Comparison of ENCODE assay signal across 8 mouse cellular contexts in genomic region chr19:53038435-53038938, GRCm38 (mm10). TPM values are rescaled to one million over a fixed set of nuclear protein-coding genes. Genes with fewer than 3 reads are reported as not detected.
DNase-seq lines count a peak whose midpoint lies in the region; ATAC-seq and TF ChIP-seq lines count a peak whose summit lies in the region.

No protein-coding gene starts in this region.

- no peaks in the 10 kb centered on the region for H3K27me3 ChIP-seq in forebrain, embryonic 15.5 days
- no peaks in the 10 kb centered on the region for H3K27me3 ChIP-seq in lung, embryonic 14.5 days (ENCODE audit: insufficient read depth, low read length)
- no peaks in the 10 kb centered on the region for H3K27me3 ChIP-seq in thymus, adult 2 months (ENCODE audit: control insufficient read depth, insufficient read depth, low read length)

- intact Hi-C loops in heart, postnatal 36 days (cut with DNase I): loop anchor here (2.0 to 5.0 kb wide), 2 partner anchors 102 to 274 kb away; partner anchors contain the start of genes Add3 and Mxi1

- peak overlapping the region; percentile 62 for H3K4me2 ChIP-seq in forebrain, embryonic 15.5 days (replicated peaks)
- H3K4me2 ChIP-seq in lung, embryonic 14.5 days: peak overlapping the region; percentile 72

- TF ChIP-seq CTCF in layer of hippocampus, adult 2 months (conservative IDR thresholded peaks at IDR 0.05): no peak
- TF ChIP-seq CTCF in lung, embryonic 14.5 days (IDR thresholded peaks at IDR 0.05; ENCODE audit: low read depth): no peak
- TF ChIP-seq CTCF in olfactory bulb, adult 2 months (IDR thresholded peaks at IDR 0.05; ENCODE audit: insufficient read depth, low read depth, low read length): no peak
- TF ChIP-seq CTCF in thymus, adult 2 months (IDR thresholded peaks at IDR 0.05; ENCODE audit: borderline replicate concordance, control insufficient read depth, extremely low read depth, insufficient read depth, low read length, poor library complexity): peak; percentile 51; the same call in 1 of the 2 replicates

- peak; percentile 98 for DNase-seq in ES-CJ7 (ENCODE audit: low read depth, low spot score)
- DNase-seq in cerebellum, adult 11 months: peak; percentile 99
- DNase-seq in heart, postnatal 36 days: peak; percentile 99 to 100
- peak; percentile 98 for DNase-seq in layer of hippocampus, adult 2 months (ENCODE audit: low spot score in 2 of 2)
- peak; percentile 100 for DNase-seq in lung, embryonic 14.5 days
- peak; percentile 89 for DNase-seq in thymus, adult 2 months

- H3K27ac ChIP-seq in forebrain, embryonic 15.5 days (replicated peaks): peak overlapping the region; percentile 83
- H3K27ac ChIP-seq in layer of hippocampus, adult 2 months: peak overlapping the region; percentile 97
- H3K27ac ChIP-seq in lung, embryonic 14.5 days (ENCODE audit: low read depth): peak overlapping the region; percentile 95
- H3K27ac ChIP-seq in olfactory bulb, adult 2 months (ENCODE audit: insufficient read depth, low read depth, low read length): peak overlapping the region; percentile 58
- H3K27ac ChIP-seq in thymus, adult 2 months (ENCODE audit: control insufficient read depth, insufficient read depth, low read length): no peak overlapping the region

- peak overlapping the region; percentile 86 for H3K4me3 ChIP-seq in forebrain, embryonic 15.5 days
- H3K4me3 ChIP-seq in layer of hippocampus, adult 2 months: peak overlapping the region; percentile 96
- peak overlapping the region; percentile 95 for H3K4me3 ChIP-seq in lung, embryonic 14.5 days (ENCODE audit: low read depth, low read length)
- H3K4me3 ChIP-seq in olfactory bulb, adult 2 months (ENCODE audit: insufficient read depth, low read depth, low read length): peak overlapping the region; percentile 64
- peak overlapping the region; percentile 85 for H3K4me3 ChIP-seq in thymus, adult 2 months (ENCODE audit: control insufficient read depth, insufficient read depth, low read length)

- WGBS in forebrain, embryonic 15.5 days: under 1% methylated on average over 39 of the region's 39 CpGs
- under 1% methylated on average over 39 of the region's 39 CpGs for WGBS in lung, embryonic 14.5 days
- under 1% methylated on average over 39 of the region's 39 CpGs for WGBS in olfactory bulb, adult 2 months
- WGBS in thymus, adult 2 months: 2% methylated on average over 39 of the region's 39 CpGs

- H3K4me1 ChIP-seq in forebrain, embryonic 15.5 days: peaks cover 11% of the 10 kb centered on the region
- peaks cover 16% of the 10 kb centered on the region for H3K4me1 ChIP-seq in lung, embryonic 14.5 days (ENCODE audit: insufficient read depth)
- H3K4me1 ChIP-seq in olfactory bulb, adult 2 months (ENCODE audit: control insufficient read depth, insufficient read depth, low read length): peaks cover 15% of the 10 kb centered on the region
- H3K4me1 ChIP-seq in thymus, adult 2 months (replicated peaks; ENCODE audit: control insufficient read depth, insufficient read depth, low read length): peaks cover 13% of the 10 kb centered on the region

- no peaks in the 10 kb centered on the region for H3K9me3 ChIP-seq in forebrain, embryonic 15.5 days
- no peaks in the 10 kb centered on the region for H3K9me3 ChIP-seq in lung, embryonic 14.5 days (ENCODE audit: low read depth, low read length)

- H3K36me3 ChIP-seq in forebrain, embryonic 15.5 days: no peaks in the 10 kb centered on the region
- peaks cover 4% of the 10 kb centered on the region; the same call in 1 of the 2 replicates for H3K36me3 ChIP-seq in lung, embryonic 14.5 days (ENCODE audit: insufficient read depth)
- no peaks in the 10 kb centered on the region for H3K36me3 ChIP-seq in thymus, adult 2 months (ENCODE audit: control insufficient read depth, insufficient read depth, low read length)

- peak overlapping the region; percentile 90 for H3K9ac ChIP-seq in forebrain, embryonic 15.5 days (replicated peaks)
- H3K9ac ChIP-seq in lung, embryonic 14.5 days: peak overlapping the region; percentile 92

- peak; percentile 55; the same call in 1 of the 2 replicates for TF ChIP-seq POLR2A in olfactory bulb, adult 2 months (IDR thresholded peaks at IDR 0.05; ENCODE audit: insufficient read depth, low read depth, low read length)
- TF ChIP-seq POLR2A in thymus, adult 2 months (IDR thresholded peaks at IDR 0.05; ENCODE audit: control insufficient read depth, extremely low read depth, insufficient read depth, low read length, poor library complexity): peak; percentile 77

- peak; percentile 98 for ATAC-seq in forebrain, embryonic 15.5 days (replicated peaks)
- ATAC-seq in lung, embryonic 14.5 days (ENCODE audit: insufficient read depth): peak; percentile 97

RNA-seq across cellular contexts. Expression of gene Xpnpep1, which starts 1.5 kb away (rescaled TPM):
- polyA plus RNA-seq in forebrain, embryonic 15.5 days (2015; fragmentation: Nextera tagmentation; extraction: Ambion mirVana): 130 and 136 TPM in 2 replicates
- total RNA-seq in heart, postnatal 36 days (2021): 10 to 100 TPM; 79.1 to 85.7 TPM
- 10 to 100 TPM; 78.7 to 82.9 TPM for total RNA-seq in layer of hippocampus, adult 2 months (2021)
- polyA plus RNA-seq in lung, embryonic 14.5 days (2014; fragmentation: Nextera tagmentation; extraction: Ambion mirVana): 196 and 200 TPM in 2 replicates
- polyA plus RNA-seq in olfactory bulb, adult 2 months (2012; ENCODE audit: insufficient read depth, insufficient read length, low replicate concordance, missing spikeins): not detected in 2 replicates
- polyA plus RNA-seq in thymus, adult 2 months (2012; rRNA removed): 49.6 and 55.6 TPM in 2 replicates
